Mouse (Mus musculus): ENCODE data around the gene Ehbp1.

Gene Ehbp1

GRCm38 (mm10) chr11:22286371-22286872, 55.7 kb downstream of the Ehbp1 start:
- DNase-seq (ENCODE audit: low spot score) = no peak

DNA sequence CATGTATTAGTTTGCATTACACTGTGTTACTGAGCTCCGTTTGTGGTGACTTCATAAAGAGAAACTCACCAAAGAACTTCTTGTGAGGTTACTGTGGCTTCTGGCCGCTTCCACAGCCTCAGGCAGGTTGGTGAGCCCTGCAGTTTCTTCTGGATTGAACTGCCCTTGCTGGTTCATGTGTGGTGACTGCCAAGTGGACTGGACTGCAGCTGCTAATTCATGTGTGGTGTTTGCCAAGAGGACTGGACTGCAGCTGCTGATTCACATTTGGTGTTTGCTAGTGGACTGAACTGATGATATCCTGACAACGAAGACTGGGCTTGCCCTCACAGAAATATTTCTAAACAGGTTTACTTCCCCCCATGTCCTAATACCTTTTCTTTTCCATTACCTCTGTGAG, 65.4 kb downstream of the Ehbp1 start:
- DNase-seq (ENCODE audit: low spot score) = no peak

- no peak for DNase-seq (ENCODE audit: low spot score)
These were observed 67.9 kb downstream of the Ehbp1 start for GRCm38 (mm10) chr11:22274144-22274543.

- DNase-seq (ENCODE audit: low spot score) = no peak
These were observed 68.7 kb downstream of the Ehbp1 start for GRCm38 (mm10) chr11:22273378-22273777.

- no peak for DNase-seq (ENCODE audit: low spot score)
These were observed 70.2 kb downstream of the Ehbp1 start for GRCm38 (mm10) chr11:22271889-22272288.

DNA sequence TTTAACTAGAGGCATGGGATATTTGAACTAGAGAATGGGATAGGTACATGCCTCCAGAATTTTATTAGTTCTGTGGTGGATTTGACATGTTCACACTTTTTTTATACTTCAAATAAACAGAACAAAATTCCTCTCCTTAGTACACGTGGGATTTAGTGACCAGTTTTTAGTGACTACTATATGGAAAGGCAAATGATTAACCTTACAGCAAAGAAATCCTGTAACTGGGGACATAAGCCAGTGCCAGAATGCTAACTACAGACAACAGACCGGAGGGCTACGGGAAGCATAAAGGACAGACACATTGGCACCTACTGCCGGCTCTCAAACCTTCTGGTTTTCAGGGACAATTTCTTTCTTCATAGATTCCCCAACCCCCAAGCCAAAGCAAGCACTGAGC, 72.4 kb downstream of the Ehbp1 start:
- no peak for DNase-seq (ENCODE audit: low spot score)

DNA sequence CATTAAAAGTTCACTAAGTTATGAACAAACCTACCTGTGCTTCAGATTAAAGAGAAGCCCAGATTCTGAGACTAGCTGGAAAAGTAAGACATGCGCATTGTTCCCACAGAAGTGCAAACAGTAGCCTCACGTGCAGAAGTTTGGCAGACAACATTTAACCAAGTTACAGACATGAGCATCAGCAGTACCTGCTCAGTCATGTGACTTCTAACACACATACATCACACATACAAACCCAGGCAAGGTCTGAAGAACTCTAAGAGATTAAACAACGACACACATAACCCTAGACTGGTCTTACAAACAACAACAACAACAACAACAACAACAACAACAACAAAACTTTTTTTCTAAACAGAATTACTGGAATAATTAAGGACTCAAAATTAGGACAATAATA, 72.9 kb downstream of the Ehbp1 start:
- DNase-seq (ENCODE audit: low spot score) = no peak

DNA sequence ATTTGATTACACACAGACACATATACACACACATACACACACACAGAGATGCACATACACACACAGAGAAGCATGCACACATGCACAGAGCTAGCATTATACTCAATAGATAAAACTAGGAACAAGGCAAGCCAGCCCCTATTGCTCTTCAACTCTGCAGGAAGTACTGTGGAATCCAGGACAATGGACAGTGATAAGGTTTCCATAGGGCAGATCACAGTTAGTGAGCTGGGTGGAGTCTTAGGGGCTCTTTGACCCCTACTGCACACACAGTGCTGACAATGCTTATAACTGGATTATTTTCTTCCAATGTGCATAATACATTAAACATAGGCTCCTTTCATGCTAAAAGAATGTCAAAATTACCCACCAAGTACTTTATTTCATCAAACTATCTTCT, 75.1 kb downstream of the Ehbp1 start:
- no peak for DNase-seq (ENCODE audit: low spot score)

- no peak for DNase-seq (ENCODE audit: low spot score)
These were observed 86.7 kb downstream of the Ehbp1 start for GRCm38 (mm10) chr11:22255418-22255817.

DNA sequence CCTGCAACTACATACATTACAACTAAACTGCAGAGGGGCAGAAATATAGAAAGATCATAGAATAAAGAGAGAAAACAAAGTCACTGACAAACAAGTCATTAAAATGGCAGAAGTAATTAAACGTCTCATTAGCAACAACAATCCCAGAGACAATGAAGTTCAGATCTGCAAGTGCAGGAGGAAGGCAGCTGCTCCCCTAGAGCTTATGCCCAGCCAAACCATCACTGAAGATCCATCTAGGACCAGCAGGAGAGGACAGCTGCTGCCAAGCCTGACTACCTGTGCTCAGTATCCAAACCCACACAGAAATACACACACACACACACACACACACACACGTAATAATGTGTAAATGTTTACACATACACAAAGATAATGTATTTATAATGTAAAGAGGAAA, 92.7 kb downstream of the Ehbp1 start:
- DNase-seq (ENCODE audit: low spot score) = no peak

- DNase-seq (ENCODE audit: low spot score) = no peak
These were observed 94.4 kb downstream of the Ehbp1 start for GRCm38 (mm10) chr11:22247736-22248135.

GRCm38 (mm10) chr11:22247069-22247468, 95.0 kb downstream of the Ehbp1 start:
- peak; percentile 20 for DNase-seq (ENCODE audit: low spot score)

DNA sequence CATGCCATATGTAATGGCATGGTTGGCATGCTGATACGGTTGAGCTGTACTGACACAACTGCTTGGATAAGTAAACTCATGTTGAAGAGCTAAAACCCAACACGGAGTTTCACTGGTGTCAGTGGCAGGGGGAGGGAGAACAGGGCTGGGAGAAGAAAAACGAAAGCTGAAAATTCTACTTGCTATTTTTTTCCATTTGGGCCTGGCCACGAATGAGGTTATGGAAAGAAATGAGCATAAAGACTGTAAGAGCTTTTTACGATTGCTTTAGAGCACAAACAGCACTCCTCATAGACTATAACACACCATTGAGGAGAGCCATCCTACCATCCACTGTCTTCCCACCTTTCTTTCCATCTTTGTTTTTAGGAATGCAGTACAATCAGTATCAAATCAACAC, 106.5 kb downstream of the Ehbp1 start:
- DNase-seq (ENCODE audit: low spot score) = no peak

GRCm38 (mm10) chr11:22234739-22235138, 107.4 kb downstream of the Ehbp1 start:
- peak; percentile 20 for DNase-seq (ENCODE audit: low spot score)

- no peak for DNase-seq (ENCODE audit: low spot score)
These were observed 111.2 kb downstream of the Ehbp1 start for GRCm38 (mm10) chr11:22230906-22231305.

- DNase-seq (ENCODE audit: low spot score) = no peak
These were observed 116.5 kb downstream of the Ehbp1 start for GRCm38 (mm10) chr11:22225619-22226018.

GRCm38 (mm10) chr11:22218222-22218621, 123.9 kb downstream of the Ehbp1 start:
- no peak for DNase-seq (ENCODE audit: low spot score)

- no peak for DNase-seq (ENCODE audit: low spot score)
These were observed 125.2 kb downstream of the Ehbp1 start for GRCm38 (mm10) chr11:22216941-22217340.

- DNase-seq (ENCODE audit: low spot score) = no peak
These were observed 135.5 kb downstream of the Ehbp1 start for GRCm38 (mm10) chr11:22206611-22207010.

DNA sequence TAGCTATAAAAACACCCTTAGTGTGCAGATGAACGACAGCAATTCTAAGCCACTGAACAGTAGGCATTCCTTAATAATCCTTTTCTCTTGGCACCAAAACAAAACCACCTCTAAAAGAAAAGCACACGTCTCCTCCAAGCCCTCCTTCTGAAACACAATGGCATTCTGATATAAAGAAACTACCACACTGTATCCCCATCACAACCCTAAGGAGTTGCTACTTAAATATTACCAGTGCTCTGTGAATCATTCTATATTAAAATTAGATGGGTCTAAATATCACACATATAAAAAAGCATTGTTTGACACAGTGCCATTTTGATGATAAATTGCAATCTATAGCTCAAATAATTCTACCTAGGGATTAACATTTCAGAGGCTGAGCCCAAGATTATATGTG, 135.9 kb downstream of the Ehbp1 start:
- no peak for DNase-seq (ENCODE audit: low spot score)

GRCm38 (mm10) chr11:22203413-22203812, 138.7 kb downstream of the Ehbp1 start:
- DNase-seq (ENCODE audit: low spot score) = no peak

- no peak for DNase-seq (ENCODE audit: low spot score)
These were observed 141.0 kb downstream of the Ehbp1 start for GRCm38 (mm10) chr11:22201125-22201524.

DNA sequence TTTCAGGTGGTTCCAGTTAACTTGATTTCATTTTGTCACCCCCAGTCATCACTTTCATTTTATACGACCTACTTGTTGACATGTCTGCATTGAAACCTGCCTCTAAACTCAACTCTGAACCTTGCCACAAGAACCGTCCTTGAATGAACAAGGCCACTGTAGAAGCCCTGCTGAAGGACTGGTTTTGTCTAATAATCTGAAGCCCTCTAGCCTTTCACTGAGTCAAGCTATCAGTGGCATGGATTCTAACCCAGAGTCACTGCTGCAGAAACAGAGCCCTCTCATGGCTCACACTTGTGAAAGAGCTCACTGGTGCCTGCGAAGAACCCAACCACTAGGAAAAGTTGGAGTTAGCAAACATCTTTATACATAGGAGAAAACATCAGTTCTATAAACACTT, 142.2 kb downstream of the Ehbp1 start:
- DNase-seq (ENCODE audit: low spot score) = no peak

- DNase-seq (ENCODE audit: low spot score) = no peak
These were observed 143.7 kb downstream of the Ehbp1 start for GRCm38 (mm10) chr11:22198406-22198805.

- DNase-seq (ENCODE audit: low spot score) = no peak
These were observed 144.2 kb downstream of the Ehbp1 start for GRCm38 (mm10) chr11:22197935-22198334.
